Mouse (Mus musculus): ENCODE data around the gene Kirrel2.

Kirrel2 gene

GRCm38 (mm10) chr7:30450241-30450640, 7.2 kb downstream of the Kirrel2 start:
- DNase-seq (ENCODE audit: low read depth, low spot score) = no peak

DNA sequence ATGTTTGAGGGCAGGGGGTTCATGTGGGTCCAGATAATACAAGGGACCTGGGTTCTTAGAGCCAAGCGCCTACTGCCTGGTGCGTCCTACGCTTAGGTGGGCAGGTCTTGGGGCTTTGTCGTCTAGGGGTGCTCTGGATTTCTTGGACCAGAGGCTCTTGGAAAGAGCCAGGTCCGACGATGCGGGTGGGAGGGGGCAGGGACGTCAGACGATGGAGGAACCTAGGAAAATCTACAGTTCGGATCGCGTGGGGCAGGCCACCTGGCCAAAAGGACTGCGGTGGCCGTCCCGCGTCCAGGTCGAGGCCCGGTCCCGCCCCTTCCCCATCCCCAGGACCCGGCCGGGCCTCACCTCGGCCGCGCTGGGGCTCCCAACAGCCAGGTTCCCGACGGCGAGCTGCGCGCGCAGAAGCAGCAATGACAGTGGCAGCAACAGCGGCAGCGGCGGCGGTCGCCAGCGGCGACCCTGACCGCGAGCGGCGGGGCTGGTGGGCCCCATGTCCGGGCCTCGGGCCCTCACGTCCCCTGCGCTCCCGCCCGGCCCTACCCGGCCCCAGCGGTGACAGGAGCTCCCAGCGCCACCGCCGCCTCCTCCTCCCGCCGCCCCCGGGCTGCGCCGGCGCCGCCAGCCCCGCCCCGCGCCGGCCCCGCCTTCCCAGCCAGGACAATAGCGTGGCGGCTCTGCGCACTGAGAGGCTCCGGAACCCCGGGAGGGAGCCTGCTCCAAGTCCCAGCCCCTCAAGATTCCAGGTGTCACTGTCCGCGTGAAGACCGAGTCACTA, 12.3 kb downstream of the Kirrel2 start, which contains the start of gene Aplp1:
Gene Aplp1, minus strand, starts transcription at position 565 of the 781 bp plus-strand sequence.
- DNase-seq (ENCODE audit: low read depth, low spot score) = no peak

GRCm38 (mm10) chr7:30444154-30444970, 13.1 kb downstream of the Kirrel2 start:
- DNase-seq (ENCODE audit: low read depth, low spot score) = no peak

DNA sequence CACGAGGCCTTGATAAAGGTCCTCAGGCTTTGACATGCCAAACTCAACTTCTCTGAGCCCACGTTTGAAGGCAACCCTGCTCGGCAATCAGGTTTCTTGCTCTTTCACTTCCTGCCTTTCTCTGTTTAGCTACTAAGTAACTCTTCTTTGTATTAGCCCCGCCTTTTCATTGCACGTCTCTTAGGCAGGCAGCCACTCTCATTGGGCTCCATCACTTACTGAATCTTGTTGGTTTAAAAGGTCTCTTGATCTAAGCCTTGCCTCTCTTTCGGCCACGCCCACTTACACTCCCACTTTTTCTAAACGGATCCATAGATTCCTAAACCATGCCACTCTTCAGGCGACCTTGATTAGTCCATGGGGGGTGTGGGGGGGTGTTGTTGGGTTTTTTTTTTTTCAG, 13.8 kb downstream of the Kirrel2 start:
- no peak for DNase-seq (ENCODE audit: low read depth, low spot score)

GRCm38 (mm10) chr7:30440697-30441096, 16.8 kb downstream of the Kirrel2 start:
- peak; percentile 52 for DNase-seq (ENCODE audit: low read depth, low spot score)

GRCm38 (mm10) chr7:30439734-30440133, 17.8 kb downstream of the Kirrel2 start:
- DNase-seq (ENCODE audit: low read depth, low spot score) = no peak

DNA sequence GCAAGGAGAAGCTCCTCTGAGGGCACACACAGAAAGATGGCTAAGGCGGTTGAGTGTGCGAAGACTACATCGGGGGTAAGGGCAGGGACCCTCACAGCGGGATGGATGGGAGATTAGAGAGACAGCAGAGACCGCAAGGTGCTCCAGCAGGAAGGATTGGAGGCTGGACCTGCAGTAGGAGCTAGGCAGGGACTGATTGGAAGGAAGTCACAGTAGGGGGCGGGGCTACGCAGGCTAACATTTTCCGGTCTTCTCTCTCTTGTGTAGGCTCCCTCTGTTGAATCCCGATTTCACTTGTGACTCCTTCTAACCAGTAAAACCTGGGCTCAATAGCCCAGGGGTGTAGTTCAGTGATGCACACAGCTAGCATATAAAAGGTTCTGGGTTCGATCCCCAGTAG, 20.6 kb downstream of the Kirrel2 start:
- DNase-seq (ENCODE audit: low read depth, low spot score) = no peak

DNA sequence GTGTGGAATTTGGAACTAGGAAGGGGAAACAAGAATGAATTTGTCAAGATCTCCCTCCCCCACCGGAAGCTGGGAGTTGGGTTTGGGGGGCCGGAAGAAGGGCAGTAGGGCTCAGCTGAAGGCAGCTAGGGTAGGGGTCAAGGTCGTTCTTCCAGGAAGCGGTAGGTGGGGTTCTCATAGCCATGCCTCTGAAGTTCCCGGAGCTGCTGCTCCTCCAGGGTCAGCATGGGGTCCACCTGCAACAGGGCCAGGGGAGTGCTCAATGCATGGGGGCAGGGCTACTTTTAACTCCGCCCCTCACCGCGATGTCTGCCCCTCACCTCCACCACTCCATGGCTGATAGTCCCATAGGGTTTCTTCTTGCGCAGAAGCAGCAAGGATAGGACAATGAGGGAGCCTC, 22.3 kb downstream of the Kirrel2 start:
- DNase-seq (ENCODE audit: low read depth, low spot score) = no peak

- no peak for DNase-seq (ENCODE audit: low read depth, low spot score)
These were observed 22.8 kb downstream of the Kirrel2 start for GRCm38 (mm10) chr7:30434701-30435100.

GRCm38 (mm10) chr7:30434238-30434637, 23.3 kb downstream of the Kirrel2 start:
- DNase-seq (ENCODE audit: low read depth, low spot score) = no peak

DNA sequence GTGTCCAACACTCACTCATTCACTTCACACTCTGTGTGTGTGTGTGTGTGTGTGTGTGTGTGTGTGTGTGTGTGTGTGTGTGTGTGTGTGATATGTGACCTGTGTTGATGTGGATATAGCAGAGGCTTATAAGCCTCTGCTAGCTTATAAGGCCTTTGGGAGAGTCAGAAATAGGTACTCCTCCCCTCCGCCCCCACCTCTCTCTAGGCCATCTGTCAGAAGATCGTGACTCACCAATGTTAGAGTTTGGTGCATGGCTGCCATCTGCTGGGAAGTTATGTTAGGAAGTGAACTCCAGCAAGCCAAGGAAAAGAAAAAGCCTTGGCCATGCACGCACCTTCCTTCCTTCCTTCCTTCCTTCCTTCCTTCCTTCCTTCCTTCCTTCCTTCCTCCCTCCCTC, 25.7 kb downstream of the Kirrel2 start:
- DNase-seq (ENCODE audit: low read depth, low spot score) = peak; percentile 67

GRCm38 (mm10) chr7:30430191-30430590, 27.3 kb downstream of the Kirrel2 start:
- no peak for DNase-seq (ENCODE audit: low read depth, low spot score)

- DNase-seq (ENCODE audit: low read depth, low spot score) = no peak
These were observed 28.2 kb downstream of the Kirrel2 start for GRCm38 (mm10) chr7:30429327-30429726.

GRCm38 (mm10) chr7:30423071-30423641, 34.3 kb downstream of the Kirrel2 start:
- no peak for DNase-seq (ENCODE audit: low read depth, low spot score)

- DNase-seq (ENCODE audit: low read depth, low spot score) = no peak
These were observed 34.9 kb downstream of the Kirrel2 start for GRCm38 (mm10) chr7:30422560-30422959.

- DNase-seq (ENCODE audit: low read depth, low spot score) = peak; percentile 95
These were observed 35.5 kb downstream of the Kirrel2 start for GRCm38 (mm10) chr7:30421890-30422435.

DNA sequence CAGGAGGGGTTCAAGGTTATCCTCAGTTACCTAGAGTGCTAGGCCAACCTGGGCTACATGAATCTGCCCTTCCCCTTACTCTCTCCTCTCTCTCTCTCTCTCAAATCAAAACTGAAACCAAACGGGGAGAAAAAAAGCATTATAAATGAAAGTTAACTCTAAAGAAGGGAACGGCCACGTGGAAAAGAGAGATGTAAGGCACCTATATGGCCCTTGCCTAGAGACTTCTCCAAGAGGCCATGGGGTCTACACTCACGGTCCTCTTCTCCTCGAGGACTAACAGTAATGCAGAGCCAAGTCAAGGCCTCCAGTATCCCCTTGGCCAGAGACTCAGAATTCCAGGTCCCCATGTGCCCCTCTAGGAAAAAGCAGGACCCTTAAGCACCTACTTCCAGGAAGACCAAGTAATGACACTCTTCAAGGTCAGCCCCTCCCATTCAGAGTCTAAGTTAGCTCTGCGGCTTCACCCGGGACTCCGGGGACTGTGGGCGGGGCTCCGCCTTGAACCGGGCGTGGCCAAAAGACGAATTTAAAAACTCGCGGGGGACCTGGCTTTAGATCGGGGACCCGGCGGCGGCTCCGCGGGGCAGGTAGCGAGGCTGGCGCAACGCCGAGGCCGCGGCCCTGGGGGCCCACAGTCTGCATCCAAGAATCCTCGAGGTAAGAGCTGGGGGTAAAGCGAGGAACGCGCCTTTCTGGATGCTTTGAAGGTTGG, 36.2 kb downstream of the Kirrel2 start, which contains the start of gene Nfkbid:
Gene Nfkbid, plus strand, starts transcription at position 558 of the 715 bp plus-strand sequence.
- peak; percentile 93 for DNase-seq (ENCODE audit: low read depth, low spot score)

DNA sequence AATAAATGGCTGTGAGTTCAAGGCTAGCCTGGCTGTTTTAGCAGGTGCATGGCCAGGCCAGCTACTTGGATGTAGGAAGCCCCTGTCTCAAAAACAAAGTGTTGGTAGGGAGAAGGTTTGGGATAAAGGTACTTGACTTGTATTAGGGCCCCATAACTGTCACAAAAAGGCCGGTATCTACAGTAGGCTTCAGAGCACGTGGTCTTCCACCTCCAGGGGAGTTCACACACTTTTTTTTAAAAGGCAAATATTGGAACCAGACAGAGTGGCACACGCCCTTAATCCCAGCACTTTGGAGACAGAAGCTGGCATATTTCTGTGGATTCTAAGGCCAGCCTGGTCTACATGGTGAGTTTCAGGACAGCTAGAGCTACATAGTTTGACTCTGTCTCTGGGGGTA, 36.8 kb downstream of the Kirrel2 start:
- DNase-seq (ENCODE audit: low read depth, low spot score) = peak; percentile 59

GRCm38 (mm10) chr7:30419561-30420499, 37.7 kb downstream of the Kirrel2 start, which contains the start of gene Hcst:
Gene Hcst, minus strand, starts transcription at chr7:30419854.
- peak; percentile 90 for DNase-seq (ENCODE audit: low read depth, low spot score)

DNA sequence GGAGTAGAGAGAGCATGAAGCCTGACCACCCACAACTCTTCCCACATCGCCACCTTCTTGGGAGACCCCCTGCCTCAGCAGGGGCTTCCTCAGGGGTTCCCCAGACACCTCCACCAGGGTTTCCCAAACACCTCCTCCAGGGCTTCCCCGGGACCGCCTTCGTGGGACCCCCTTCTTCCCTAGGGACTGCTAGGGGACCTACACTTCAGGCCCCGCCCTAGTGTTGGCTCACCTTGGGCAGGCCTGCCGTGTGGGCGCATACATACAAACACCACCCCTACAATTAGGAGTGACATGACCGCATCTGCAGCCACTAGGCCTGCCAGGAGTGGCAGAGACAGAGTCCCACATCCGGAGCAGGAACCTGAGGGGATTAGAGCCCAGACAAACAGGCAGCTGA, 39.6 kb downstream of the Kirrel2 start:
- no peak for DNase-seq (ENCODE audit: low read depth, low spot score)

Data from A20 (cell line).